Mouse (Mus musculus): ENCODE data around the gene Pgf.
"Not testable (repeated sequence)": the region's sequence is repeated elsewhere in the genome, so short reads cannot be mapped to it uniquely, and the experiment has no call there.

Pgf gene

GRCm38 (mm10) chr12:85156324-85156723, 21.3 kb downstream of the Pgf start:
- no peak for DNase-seq

GRCm38 (mm10) chr12:85153011-85153410, 24.6 kb downstream of the Pgf start:
- no peak for DNase-seq

GRCm38 (mm10) chr12:85151002-85151774, 26.4 kb downstream of the Pgf start, which contains the start of gene Rps6kl1:
Rps6kl1 (minus strand) TSS chr12:85151264.
- DNase-seq = peak; percentile 91

GRCm38 (mm10) chr12:85150321-85151001, 27.1 kb downstream of the Pgf start:
- DNase-seq = peak in 1 of 2 experiments; percentile 36

GRCm38 (mm10) chr12:85146881-85147280, 30.7 kb downstream of the Pgf start:
- DNase-seq = no peak

GRCm38 (mm10) chr12:85146355-85146754, 31.2 kb downstream of the Pgf start:
- peak in 1 of 2 experiments; percentile 47 for DNase-seq

- peak; percentile 79 to 86 for DNase-seq
Observed at GRCm38 (mm10) chr12:85145630-85146029, 32.0 kb downstream of the Pgf start.

GRCm38 (mm10) chr12:85144821-85145220, 32.8 kb downstream of the Pgf start:
- DNase-seq = no peak

- DNase-seq = not testable (repeated sequence)
Observed at GRCm38 (mm10) chr12:85144276-85144675, 33.3 kb downstream of the Pgf start.

- peak; percentile 95 to 98 for DNase-seq
Observed at GRCm38 (mm10) chr12:85142803-85143202, 34.8 kb downstream of the Pgf start.

GRCm38 (mm10) chr12:85141096-85141495, 36.5 kb downstream of the Pgf start:
- DNase-seq = no peak

- no peak for DNase-seq
Observed at GRCm38 (mm10) chr12:85140036-85140701, 37.4 kb downstream of the Pgf start.

- no peak for DNase-seq
Observed at GRCm38 (mm10) chr12:85136627-85137026, 41.0 kb downstream of the Pgf start.

- DNase-seq = peak in 1 of 2 experiments; percentile 43
Observed at GRCm38 (mm10) chr12:85135513-85136470, 41.8 kb downstream of the Pgf start.

- no peak for DNase-seq
Observed at GRCm38 (mm10) chr12:85134043-85134794, 43.4 kb downstream of the Pgf start.

GRCm38 (mm10) chr12:85131361-85131760, 46.2 kb downstream of the Pgf start:
- DNase-seq = no peak

- no peak for DNase-seq
Observed at GRCm38 (mm10) chr12:85129426-85129978, 48.1 kb downstream of the Pgf start.

GRCm38 (mm10) chr12:85126986-85127603, 50.5 kb downstream of the Pgf start:
- DNase-seq = no peak

- no peak for DNase-seq
Observed at GRCm38 (mm10) chr12:85124751-85125150, 52.8 kb downstream of the Pgf start.

- DNase-seq = no peak
Observed at GRCm38 (mm10) chr12:85123645-85124044, 53.9 kb downstream of the Pgf start.

GRCm38 (mm10) chr12:85123108-85123530, 54.5 kb downstream of the Pgf start:
- DNase-seq = no peak
